Mouse (Mus musculus): Measurements from ENCODE around the gene Lamtor1. TPM values are rescaled to one million over a fixed set of nuclear protein-coding genes. Genes with fewer than 3 reads are reported as not detected.
A peak's percentile ranks its signal among the peaks of the same experiment; 100 is the strongest.

Lamtor1 gene
- polyA plus RNA-seq, 1 experiment from 2014 or later = 176 TPM

DNA sequence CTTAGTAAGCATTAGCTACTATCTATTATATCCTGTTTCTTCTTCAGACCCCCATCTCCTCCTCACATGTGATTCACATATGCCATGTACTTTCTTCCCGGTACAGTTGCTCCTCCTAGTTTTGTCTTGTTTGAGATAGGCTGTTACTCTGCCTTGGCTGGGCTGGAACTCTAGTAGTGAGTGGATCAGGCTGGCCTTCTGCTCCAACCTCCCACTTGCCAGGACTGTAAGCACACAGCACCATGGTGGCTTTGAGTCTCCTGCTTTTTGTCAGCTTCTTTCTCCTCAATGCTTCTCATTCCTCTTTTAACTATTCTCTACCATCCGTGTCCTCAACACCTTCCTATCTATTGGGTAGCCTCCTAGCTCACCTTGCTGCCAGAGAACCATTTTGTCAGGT is 63.0 kb downstream of the Lamtor1 start:
- 63% methylated on average over 2 of the region's 2 CpGs for WGBS
- no peaks in the 10 kb centered on the region for H3K27me3 ChIP-seq (ENCODE audit: insufficient read depth, poor library complexity, severe bottlenecking)
- peaks cover 56% of the 10 kb centered on the region for H3K4me1 ChIP-seq
- no peak for DNase-seq (ENCODE audit: low spot score)
- H3K9me3 ChIP-seq = no peaks in the 10 kb centered on the region
- H3K4me3 ChIP-seq = no peak overlapping the region
- H3K27ac ChIP-seq = peak overlapping the region; percentile 96; the same call in 1 of the 2 replicates
- H3K36me3 ChIP-seq = no peaks in the 10 kb centered on the region

DNA sequence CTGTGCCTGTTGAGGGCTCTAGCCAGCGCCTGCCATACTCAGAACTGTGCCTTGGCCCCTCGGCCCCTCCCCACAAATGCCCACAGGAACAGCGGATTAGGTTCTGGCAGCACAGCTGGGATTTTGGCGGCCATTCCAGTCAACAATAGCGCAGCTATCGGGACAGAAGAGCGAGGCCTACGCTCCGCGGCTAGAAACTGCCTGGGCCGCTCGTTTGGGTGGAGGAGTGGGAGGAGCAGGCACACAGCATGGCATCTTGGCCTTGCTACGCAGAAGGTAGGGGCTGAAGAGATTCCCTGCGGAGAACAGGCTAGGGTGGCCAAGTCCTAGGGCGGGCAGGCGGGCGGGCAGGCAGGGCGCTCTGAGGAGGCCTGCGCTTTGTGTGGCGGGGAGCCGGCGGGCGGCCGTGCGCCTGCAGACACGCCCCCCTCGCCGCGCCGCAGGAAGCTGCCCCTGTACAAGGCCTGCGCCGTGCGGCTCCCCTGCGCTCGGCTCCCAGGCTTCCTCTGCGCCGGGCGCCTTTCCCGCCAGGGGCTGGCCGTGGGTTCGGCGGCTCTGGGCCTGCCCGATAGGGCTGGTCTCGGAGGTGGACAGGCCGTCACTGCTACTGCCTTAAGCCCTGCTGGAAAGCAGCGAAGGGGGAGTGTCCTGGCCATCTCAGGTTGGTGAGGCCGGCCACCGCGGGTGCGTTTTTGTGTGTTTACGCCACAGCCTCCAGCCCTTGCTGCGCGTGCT is 64.2 kb downstream of the Lamtor1 start:
- H3K36me3 ChIP-seq = no peaks in the 10 kb centered on the region
- peak overlapping the region; percentile 84 for H3K4me3 ChIP-seq
- H3K27ac ChIP-seq = peak overlapping the region; percentile 96
- H3K4me1 ChIP-seq = peaks cover 61% of the 10 kb centered on the region
- DNase-seq (ENCODE audit: low spot score) = peak; percentile 91
- under 1% methylated on average over 53 of the region's 53 CpGs for WGBS
- no peaks in the 10 kb centered on the region for H3K27me3 ChIP-seq (ENCODE audit: insufficient read depth, poor library complexity, severe bottlenecking)
- no peaks in the 10 kb centered on the region for H3K9me3 ChIP-seq

DNA sequence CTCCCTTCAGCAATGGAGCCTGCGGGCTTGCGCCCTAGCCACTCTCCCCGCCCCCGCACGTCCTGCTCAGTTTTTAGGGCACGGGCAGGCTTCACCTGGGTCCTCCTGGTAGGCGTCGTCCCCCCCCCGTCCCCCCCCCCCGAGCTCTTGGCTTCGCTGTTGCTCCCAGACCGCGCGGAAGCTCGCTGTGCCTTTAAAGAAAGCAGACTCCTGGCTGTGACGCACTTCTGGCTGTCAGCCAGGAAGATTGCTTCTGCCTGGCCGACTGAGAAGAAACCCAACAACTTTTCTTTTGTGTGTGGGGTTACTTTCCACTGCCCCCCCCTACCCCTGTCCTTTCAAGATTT is 64.7 kb downstream of the Lamtor1 start:
- Histone ChIP-seq H3K36me3 (0 out of 2 replicates have a peak, but pooled peaks cover 5% of the 10 kb centered on the region), H3K4me1 (peaks cover 61% of the 10 kb centered on the region), H3K4me3 (peak overlapping the region; percentile 84), H3K9me3 (no peaks in the 10 kb centered on the region), H3K27me3 (ENCODE audit: insufficient read depth, poor library complexity, severe bottlenecking) (no peaks in the 10 kb centered on the region), H3K27ac (peak overlapping the region; percentile 96)
- peak; percentile 93 for DNase-seq (ENCODE audit: low spot score)
- 1% methylated on average over 16 of the region's 17 CpGs for WGBS

DNA sequence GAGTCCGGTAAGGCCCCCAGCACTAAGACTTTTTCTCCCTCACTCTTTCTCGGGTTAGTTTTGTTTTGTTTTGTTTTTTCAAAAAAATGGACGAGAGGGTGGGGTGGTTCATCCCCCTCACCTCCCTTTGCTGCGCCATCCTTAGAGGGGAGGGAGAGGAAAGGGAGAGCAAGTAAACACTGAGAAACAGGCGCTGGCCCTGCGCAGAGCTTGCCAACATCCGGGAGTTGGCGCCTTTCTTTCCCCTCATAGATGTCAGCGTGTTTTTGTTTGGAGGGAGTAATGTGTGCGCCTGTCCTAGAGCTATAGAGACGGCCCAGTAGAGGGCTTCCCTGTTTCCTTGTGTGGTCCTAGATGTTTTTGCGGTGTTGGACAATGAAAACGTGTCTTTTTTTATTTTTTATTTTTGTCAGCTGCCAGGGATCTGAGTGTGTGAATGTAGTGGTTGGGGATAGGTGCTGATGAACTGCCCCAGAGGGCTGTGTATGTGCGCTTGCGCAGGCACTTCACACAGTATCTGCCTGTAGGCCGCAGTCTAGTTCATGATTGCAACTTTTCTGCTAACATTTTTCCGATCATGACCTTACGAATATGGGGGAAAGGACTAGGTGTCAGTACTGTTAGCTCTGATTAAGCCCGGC is 65.2 kb downstream of the Lamtor1 start:
- peaks cover 61% of the 10 kb centered on the region for H3K4me1 ChIP-seq
- peak overlapping the region; percentile 84 for H3K4me3 ChIP-seq
- H3K27me3 ChIP-seq (ENCODE audit: insufficient read depth, poor library complexity, severe bottlenecking) = no peaks in the 10 kb centered on the region
- H3K27ac ChIP-seq = peak overlapping the region; percentile 96
- 0 out of 2 replicates have a peak, but pooled peaks cover 5% of the 10 kb centered on the region for H3K36me3 ChIP-seq
- 9% methylated on average over 19 of the region's 19 CpGs for WGBS
- DNase-seq (ENCODE audit: low spot score) = peak; percentile 81
- H3K9me3 ChIP-seq = no peaks in the 10 kb centered on the region

DNA sequence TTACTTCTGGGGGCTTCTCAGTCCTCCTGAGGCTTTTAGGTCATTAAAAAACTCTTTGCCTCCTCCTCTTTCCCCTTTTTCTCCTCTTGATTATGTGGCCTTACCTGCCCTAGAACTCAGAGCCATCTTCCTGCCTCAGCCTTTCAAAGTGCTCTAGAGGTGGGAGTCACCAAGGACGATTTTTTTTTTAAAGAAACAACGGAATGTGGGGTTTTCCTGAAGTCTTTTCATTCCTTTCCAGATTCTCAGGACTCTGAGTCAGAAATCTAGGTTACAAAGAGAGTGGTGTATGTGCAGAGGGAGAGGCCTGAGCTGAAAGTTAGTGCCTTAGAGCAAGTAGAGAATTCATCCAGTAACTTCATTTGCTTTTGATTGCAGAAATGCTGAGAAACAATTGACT is 66.0 kb downstream of the Lamtor1 start:
- Histone ChIP-seq H3K27me3 (ENCODE audit: insufficient read depth, poor library complexity, severe bottlenecking) (no peaks in the 10 kb centered on the region), H3K27ac (peak overlapping the region; percentile 96), H3K36me3 (peaks cover 11% of the 10 kb centered on the region; the same call in 1 of the 2 replicates), H3K4me1 (peaks cover 59% of the 10 kb centered on the region), H3K4me3 (peak overlapping the region; percentile 84), H3K9me3 (no peaks in the 10 kb centered on the region)
- no peak for DNase-seq (ENCODE audit: low spot score)
- WGBS = 48% methylated on average over 2 of the region's 2 CpGs

DNA sequence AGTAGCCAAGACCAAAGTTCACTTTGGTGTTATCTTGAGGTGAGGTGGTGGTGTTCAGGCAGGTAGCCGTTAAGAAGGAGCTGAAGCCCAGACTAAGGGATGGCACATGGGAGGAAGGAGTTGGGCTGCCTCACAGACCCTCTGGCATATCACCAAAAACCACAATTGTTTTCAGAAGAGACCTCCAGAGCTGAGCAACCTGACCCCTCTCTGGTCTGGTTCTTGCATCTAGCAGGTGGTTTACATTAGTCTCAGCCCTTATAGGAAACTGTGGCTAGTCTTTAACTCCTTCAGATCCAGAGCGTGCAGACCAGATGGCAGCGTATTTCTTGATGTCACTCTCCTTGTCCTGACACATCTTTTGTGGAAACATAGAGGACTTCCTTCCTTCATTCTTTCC is 68.0 kb downstream of the Lamtor1 start:
- no peak for DNase-seq (ENCODE audit: low spot score)
- H3K27ac ChIP-seq = no peak overlapping the region
- peaks cover 21% of the 10 kb centered on the region; the same call in 1 of the 2 replicates for H3K36me3 ChIP-seq
- peaks cover 46% of the 10 kb centered on the region for H3K4me1 ChIP-seq
- H3K4me3 ChIP-seq = no peak overlapping the region
- H3K27me3 ChIP-seq (ENCODE audit: insufficient read depth, poor library complexity, severe bottlenecking) = no peaks in the 10 kb centered on the region
- WGBS = 76% methylated on average over 3 of the region's 3 CpGs
- no peaks in the 10 kb centered on the region for H3K9me3 ChIP-seq

DNA sequence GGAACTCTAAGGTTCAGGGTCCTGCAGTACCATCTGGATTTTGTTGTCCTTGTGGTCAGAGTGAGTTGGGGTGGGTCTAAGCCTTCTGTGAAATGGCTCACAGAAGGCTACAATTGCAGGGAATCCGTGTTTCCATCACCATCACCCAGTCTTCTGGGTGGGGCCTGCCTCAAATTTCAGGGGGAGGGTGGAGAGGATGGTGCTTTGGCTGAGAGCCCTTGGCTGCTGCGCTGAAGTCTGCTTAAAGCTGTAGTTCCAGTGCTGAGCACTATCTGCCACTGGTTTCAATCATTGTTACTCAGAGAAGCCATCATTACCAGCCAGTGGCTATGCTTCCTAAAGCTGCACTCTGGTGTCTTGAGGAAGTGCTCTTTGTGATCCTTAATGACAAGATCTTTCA is 68.8 kb downstream of the Lamtor1 start:
- H3K9me3 ChIP-seq = no peaks in the 10 kb centered on the region
- no peak overlapping the region for H3K27ac ChIP-seq
- H3K4me1 ChIP-seq = peaks cover 38% of the 10 kb centered on the region
- WGBS = 50% methylated on average over 2 of the region's 2 CpGs
- peaks cover 25% of the 10 kb centered on the region; the same call in 1 of the 2 replicates for H3K36me3 ChIP-seq
- H3K27me3 ChIP-seq (ENCODE audit: insufficient read depth, poor library complexity, severe bottlenecking) = no peaks in the 10 kb centered on the region
- no peak overlapping the region for H3K4me3 ChIP-seq
- peak; percentile 42 for DNase-seq (ENCODE audit: low spot score)

Small RNA genes lying within 50 kb of the gene (microRNA-seq; reads per million reads assigned to microRNA genes)
- not detected for gene Gm22655

Other genes with a start within 250 kb of the Lamtor1 start
- 55.9 and 63.0 TPM in 2 replicates for gene Clpb, start 242.3 kb upstream of the Lamtor1 start, polyA plus RNA-seq (2016; fragmentation: Nextera tagmentation; extraction: Ambion mirVana)
- 0.15 and 0.36 TPM in 2 replicates for gene Phox2a, start 87.6 kb upstream of the Lamtor1 start, polyA plus RNA-seq (2016; fragmentation: Nextera tagmentation; extraction: Ambion mirVana)
- gene Inppl1, start 67.7 kb upstream of the Lamtor1 start, polyA plus RNA-seq (2016; fragmentation: Nextera tagmentation; extraction: Ambion mirVana) = 44.9 and 61.0 TPM in 2 replicates
- gene Folr2, start 48.7 kb upstream of the Lamtor1 start, polyA plus RNA-seq (2016; fragmentation: Nextera tagmentation; extraction: Ambion mirVana) = not detected in 2 replicates
- gene Anapc15, start 42.2 kb upstream of the Lamtor1 start, polyA plus RNA-seq (2016; fragmentation: Nextera tagmentation; extraction: Ambion mirVana) = 83.0 and 94.3 TPM in 2 replicates
- gene Folr1, start 35.1 kb upstream of the Lamtor1 start, polyA plus RNA-seq (2016; fragmentation: Nextera tagmentation; extraction: Ambion mirVana) = 2.1 and 2.7 TPM in 2 replicates
- gene Tomt, start 455 bp downstream of the Lamtor1 start, polyA plus RNA-seq (2016; fragmentation: Nextera tagmentation; extraction: Ambion mirVana) = 0.41 and 0.63 TPM in 2 replicates
- gene Lrrc51, start 28.0 kb downstream of the Lamtor1 start, polyA plus RNA-seq (2016; fragmentation: Nextera tagmentation; extraction: Ambion mirVana) = 7.6 and 9.4 TPM in 2 replicates
- gene Numa1, start 28.2 kb downstream of the Lamtor1 start, polyA plus RNA-seq (2016; fragmentation: Nextera tagmentation; extraction: Ambion mirVana) = 58.6 and 59.5 TPM in 2 replicates
- gene Il18bp, start 112.8 kb downstream of the Lamtor1 start, polyA plus RNA-seq (2016; fragmentation: Nextera tagmentation; extraction: Ambion mirVana) = 2.4 and 2.5 TPM in 2 replicates
- 23.7 and 28.2 TPM in 2 replicates for gene Rnf121, start 159.6 kb downstream of the Lamtor1 start, polyA plus RNA-seq (2016; fragmentation: Nextera tagmentation; extraction: Ambion mirVana)
- 26.4 and 33.5 TPM in 2 replicates for gene Xndc1, start 159.6 kb downstream of the Lamtor1 start, polyA plus RNA-seq (2016; fragmentation: Nextera tagmentation; extraction: Ambion mirVana)
- gene Xntrpc, start 159.8 kb downstream of the Lamtor1 start, polyA plus RNA-seq (2016; fragmentation: Nextera tagmentation; extraction: Ambion mirVana) = 1.5 and 1.7 TPM in 2 replicates
- gene Trpc2, start 177.2 kb downstream of the Lamtor1 start, polyA plus RNA-seq (2016; fragmentation: Nextera tagmentation; extraction: Ambion mirVana) = not detected in 2 replicates
- 8.1 and 18.4 TPM in 2 replicates for gene Art1, start 195.8 kb downstream of the Lamtor1 start, polyA plus RNA-seq (2016; fragmentation: Nextera tagmentation; extraction: Ambion mirVana)
- gene Art5, start 203.6 kb downstream of the Lamtor1 start, polyA plus RNA-seq (2016; fragmentation: Nextera tagmentation; extraction: Ambion mirVana) = 3.8 and 4.2 TPM in 2 replicates
- gene Chrna10, start 210.9 kb downstream of the Lamtor1 start, polyA plus RNA-seq (2016; fragmentation: Nextera tagmentation; extraction: Ambion mirVana) = 0.06 TPM in 2 replicates

All from heart, embryonic 10.5 days (tissue).